Mouse (Mus musculus) liver, embryonic 12.5 days (tissue): Measurements from ENCODE around the gene Sorcs2. TPM values are rescaled to one million over a fixed set of nuclear protein-coding genes. Genes with fewer than 3 reads are reported as not detected.

Experiments
- ATAC-seq: fragments of 200-750 bp; cut with Nextera tagmentation; 2 replicates; pipeline ENCODE4 v1.8.0; 2017; ENCODE audit warnings: moderate number of reproducible peaks, mild to moderate bottlenecking, moderate library complexity
- H3K27ac ChIP-seq: fragments of 300-500 bp; sonication (generic); 2 replicates; pipeline ENCODE4 v1.5.1; 2016; ENCODE audit warnings: mild to moderate bottlenecking
- H3K27me3 ChIP-seq: fragments of 300-500 bp; sonication (generic); replicated peaks from 2 replicates; pipeline ENCODE4 v1.6.1; 2016; ENCODE audit warnings: mild to moderate bottlenecking, moderate library complexity
- H3K36me3 ChIP-seq: fragments of 300-500 bp; sonication (generic); 2 replicates; pipeline ENCODE4 v1.6.1; 2016; ENCODE audit warnings: mild to moderate bottlenecking, moderate library complexity
- H3K4me1 ChIP-seq: fragments of 300-500 bp; sonication (generic); 2 replicates; pipeline ENCODE4 v1.6.1; 2016
- H3K4me2 ChIP-seq: fragments of 300-500 bp; sonication (generic); 2 replicates; pipeline ENCODE4 v1.6.1; 2016; ENCODE audit warnings: mild to moderate bottlenecking, moderate library complexity
- H3K4me3 ChIP-seq: fragments of 300-500 bp; sonication (generic); 2 replicates; pipeline ENCODE4 v1.5.1; 2016; ENCODE audit warnings: mild to moderate bottlenecking, moderate library complexity
- H3K9ac ChIP-seq: fragments of 300-500 bp; sonication (generic); 2 replicates; pipeline ENCODE4 v1.6.1; 2016; ENCODE audit warnings: mild to moderate bottlenecking, moderate library complexity
- H3K9me3 ChIP-seq: fragments of 300-500 bp; sonication (generic); replicated peaks from 2 replicates; pipeline ENCODE4 v1.6.1; 2016; ENCODE audit warnings: mild to moderate bottlenecking, moderate library complexity
- WGBS: fragments of 180-500 bp; shearing (Covaris S2); methylation state at CpG from one replicate; pipeline ENCODE4 v1.1.7; 2016; ENCODE audit not compliant: insufficient replicate concordance; 5-methylcytosine and 5-hydroxymethylcytosine counted together
- polyA plus RNA-seq: library from polyadenylated mRNA; unstranded; fragments of >200 nt; fragmentation: Nextera tagmentation; extraction: Ambion mirVana; gene quantifications from 2 replicates; pipeline ENCODE4 v1.2.1, GENCODE M21; 2016

The Sorcs2 gene
- polyA plus RNA-seq, 1 experiment from 2014 or later, result 1.2 TPM

DNA sequence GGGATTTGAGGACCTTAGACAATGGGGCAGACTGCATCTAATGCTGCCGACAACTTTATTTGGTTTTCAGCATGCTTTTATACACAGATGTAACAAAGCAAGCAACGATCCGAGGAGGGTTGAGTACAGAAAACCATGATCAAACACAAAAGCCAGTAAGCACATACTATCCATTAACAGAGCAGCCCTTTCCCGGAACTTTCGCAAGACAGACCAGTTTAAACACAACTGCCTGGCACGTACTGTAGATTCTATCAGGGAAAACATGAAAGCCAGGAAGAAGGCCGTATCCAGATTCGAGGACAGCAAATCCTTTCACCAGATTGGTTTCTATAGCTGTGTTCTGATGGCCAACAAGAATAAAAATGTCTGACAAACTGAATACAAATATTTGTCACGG, 82.8 kb downstream of the Sorcs2 start:
- H3K4me1 ChIP-seq, result peaks cover 4% of the 10 kb centered on the region; the same call in 1 of the 2 replicates
- no peak overlapping the region for H3K27ac ChIP-seq
- H3K36me3 ChIP-seq, result no peaks in the 10 kb centered on the region
- no peak for ATAC-seq
- no peak overlapping the region for H3K9ac ChIP-seq
- no peak overlapping the region for H3K4me2 ChIP-seq
- H3K27me3 ChIP-seq, result no peaks in the 10 kb centered on the region
- 66% methylated on average over 9 of the region's 9 CpGs for WGBS
- H3K4me3 ChIP-seq, result no peak overlapping the region
- no peaks in the 10 kb centered on the region for H3K9me3 ChIP-seq

DNA sequence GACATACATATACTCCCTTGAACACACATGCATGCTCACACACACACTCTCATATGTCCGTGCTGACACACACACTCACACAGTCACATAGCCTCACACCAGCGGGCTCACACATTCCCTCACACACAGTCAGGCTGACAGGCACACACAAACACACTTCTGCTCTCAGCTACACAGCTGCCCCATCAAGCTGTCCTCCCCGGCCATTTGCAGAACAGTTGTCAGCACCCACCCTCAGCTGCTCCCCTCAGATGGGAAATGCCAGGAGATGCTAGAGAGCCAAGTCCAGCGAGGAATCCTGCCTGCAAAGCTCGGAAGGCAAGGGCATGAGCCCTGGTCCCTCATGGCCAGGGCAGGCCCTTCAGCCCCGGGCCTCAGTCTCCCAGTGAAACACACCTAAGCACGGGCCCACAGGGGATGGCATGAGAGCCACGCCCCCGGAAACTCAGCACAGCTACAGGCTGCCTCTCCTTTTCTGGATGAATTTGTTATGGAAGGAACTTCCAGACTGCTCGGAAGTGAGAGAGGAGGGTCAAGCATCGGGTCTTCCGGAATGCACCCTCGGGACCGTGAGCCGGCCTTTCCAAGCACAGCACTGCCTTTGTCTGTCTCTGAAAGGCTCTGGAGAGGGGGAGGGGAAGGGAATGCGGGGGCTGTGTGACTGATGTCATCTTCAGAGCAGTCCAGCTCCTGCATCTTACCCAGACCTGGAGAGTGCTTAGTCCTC, 84.4 kb downstream of the Sorcs2 start:
- no peak for ATAC-seq
- Histone ChIP-seq H3K27me3 (no peaks in the 10 kb centered on the region), H3K4me1 (peaks cover 4% of the 10 kb centered on the region; the same call in 1 of the 2 replicates), H3K9ac (no peak overlapping the region), H3K36me3 (no peaks in the 10 kb centered on the region), H3K27ac (no peak overlapping the region), H3K4me2 (no peak overlapping the region), H3K4me3 (no peak overlapping the region), H3K9me3 (no peaks in the 10 kb centered on the region)
- 45% methylated on average over 16 of the region's 16 CpGs for WGBS

DNA sequence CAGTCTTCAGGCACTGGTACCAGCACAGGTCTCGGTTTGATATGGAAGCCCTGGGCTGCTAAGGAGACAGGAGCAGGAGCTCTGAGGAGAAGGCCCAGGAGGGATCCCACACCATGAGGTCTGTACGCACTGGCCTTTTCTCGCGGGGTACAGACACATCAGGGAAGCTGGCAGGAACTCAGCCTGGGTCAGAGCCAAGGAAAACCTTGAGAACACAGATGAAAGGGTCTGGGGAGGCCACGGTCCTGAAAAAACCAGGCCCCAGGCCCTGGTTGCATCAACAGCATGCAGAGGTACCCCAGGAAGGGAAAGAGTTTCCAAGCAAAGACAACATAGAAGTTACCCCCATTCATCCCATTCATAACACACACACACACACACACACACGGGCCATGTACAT, 85.0 kb downstream of the Sorcs2 start:
- no peaks in the 10 kb centered on the region for H3K9me3 ChIP-seq
- WGBS, result 67% methylated on average over 6 of the region's 6 CpGs
- no peak overlapping the region for H3K4me2 ChIP-seq
- H3K36me3 ChIP-seq, result no peaks in the 10 kb centered on the region
- peaks cover 4% of the 10 kb centered on the region; the same call in 1 of the 2 replicates for H3K4me1 ChIP-seq
- ATAC-seq, result no peak
- no peak overlapping the region for H3K9ac ChIP-seq
- H3K4me3 ChIP-seq, result no peak overlapping the region
- H3K27ac ChIP-seq, result no peak overlapping the region
- no peaks in the 10 kb centered on the region for H3K27me3 ChIP-seq

DNA sequence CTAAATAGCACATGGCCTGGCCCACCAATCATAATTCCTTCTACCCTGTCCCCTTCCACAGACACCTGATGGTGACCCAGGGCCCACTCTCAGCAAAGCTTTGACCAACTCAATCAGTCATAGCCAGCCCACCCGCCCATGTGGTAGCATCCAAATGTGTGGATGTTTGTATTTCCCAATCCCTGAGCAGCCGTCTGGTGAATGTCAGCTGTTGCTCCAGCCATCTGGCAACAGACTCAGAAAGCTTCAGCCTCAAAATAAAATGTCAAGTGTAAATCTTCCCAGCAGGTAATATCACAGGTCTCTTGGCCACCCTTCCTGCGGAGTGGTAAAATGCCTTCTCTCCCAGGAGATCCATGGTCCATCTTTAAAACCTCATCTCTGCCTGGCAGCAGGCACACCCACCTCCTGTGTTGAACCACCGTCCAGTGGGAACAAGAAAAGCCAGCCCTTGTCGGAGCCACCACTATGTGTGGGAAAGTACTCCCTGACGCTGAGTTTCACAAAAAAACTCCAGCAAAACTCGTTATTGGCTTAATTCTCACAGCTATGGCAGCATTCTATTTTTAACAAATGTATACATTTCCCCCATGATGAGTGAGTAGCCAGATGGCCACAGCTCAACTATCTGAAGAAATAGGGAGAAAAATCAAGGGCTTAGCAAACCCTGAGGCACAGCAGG, 93.5 kb downstream of the Sorcs2 start:
- Histone ChIP-seq H3K4me2 (no peak overlapping the region), H3K4me3 (no peak overlapping the region), H3K36me3 (no peaks in the 10 kb centered on the region), H3K4me1 (no peaks in the 10 kb centered on the region), H3K27ac (no peak overlapping the region), H3K27me3 (no peaks in the 10 kb centered on the region), H3K9ac (no peak overlapping the region), H3K9me3 (no peaks in the 10 kb centered on the region)
- WGBS, result 46% methylated on average over 7 of the region's 7 CpGs
- ATAC-seq, result no peak

DNA sequence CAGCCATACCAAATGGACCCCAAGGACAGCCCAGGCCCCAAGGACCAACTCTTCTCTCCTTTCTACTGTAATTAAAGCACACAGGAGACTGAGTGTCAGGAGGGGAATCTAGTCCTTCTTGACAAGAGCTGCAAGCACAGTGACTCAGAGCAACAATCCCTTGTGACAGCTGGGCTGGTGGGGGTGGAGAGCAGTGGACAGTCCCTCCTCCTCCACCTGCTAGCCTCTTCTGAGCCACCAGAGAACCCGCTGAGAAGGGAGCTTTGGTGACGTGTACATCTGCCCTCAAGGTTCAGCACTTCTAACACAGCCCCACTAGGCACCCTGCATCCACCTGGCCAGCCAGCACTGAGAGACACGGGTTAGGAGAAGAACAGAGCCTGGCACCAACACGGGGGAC, 96.8 kb downstream of the Sorcs2 start:
- 50% methylated on average over 4 of the region's 4 CpGs for WGBS
- ATAC-seq, result no peak
- Histone ChIP-seq H3K4me3 (no peak overlapping the region), H3K4me2 (no peak overlapping the region), H3K36me3 (no peaks in the 10 kb centered on the region), H3K9ac (no peak overlapping the region), H3K27me3 (no peaks in the 10 kb centered on the region), H3K27ac (no peak overlapping the region), H3K9me3 (no peaks in the 10 kb centered on the region), H3K4me1 (0 out of 2 replicates have a peak, but pooled peaks cover 7% of the 10 kb centered on the region)

DNA sequence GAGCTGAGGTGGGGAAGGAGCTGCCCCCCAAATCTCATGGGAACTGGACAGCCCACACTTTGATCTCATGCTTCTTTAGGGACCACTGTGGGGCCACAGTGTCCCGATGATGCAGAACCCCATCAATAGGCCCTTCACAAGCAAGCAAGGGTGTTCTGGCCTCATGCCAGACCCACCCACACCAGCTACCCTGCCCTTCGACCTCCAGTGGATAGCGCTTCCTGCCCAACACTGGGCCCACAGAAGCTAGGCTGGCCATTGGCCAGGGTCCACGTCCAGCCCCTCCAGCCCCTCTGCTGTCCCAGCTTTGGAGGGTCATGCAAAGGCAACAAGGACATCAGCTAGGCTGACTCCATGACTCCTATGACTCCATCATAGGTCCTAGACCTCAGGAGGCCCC, 99.9 kb downstream of the Sorcs2 start:
- Histone ChIP-seq H3K9me3 (no peaks in the 10 kb centered on the region), H3K4me2 (no peak overlapping the region), H3K27me3 (0 out of 2 replicates have a peak, but pooled peaks cover 3% of the 10 kb centered on the region), H3K36me3 (no peaks in the 10 kb centered on the region), H3K27ac (no peak overlapping the region), H3K4me1 (0 out of 2 replicates have a peak, but pooled peaks cover 7% of the 10 kb centered on the region), H3K4me3 (no peak overlapping the region), H3K9ac (no peak overlapping the region)
- peak; percentile 65 for ATAC-seq
- WGBS, result 57% methylated on average over 4 of the region's 4 CpGs

DNA sequence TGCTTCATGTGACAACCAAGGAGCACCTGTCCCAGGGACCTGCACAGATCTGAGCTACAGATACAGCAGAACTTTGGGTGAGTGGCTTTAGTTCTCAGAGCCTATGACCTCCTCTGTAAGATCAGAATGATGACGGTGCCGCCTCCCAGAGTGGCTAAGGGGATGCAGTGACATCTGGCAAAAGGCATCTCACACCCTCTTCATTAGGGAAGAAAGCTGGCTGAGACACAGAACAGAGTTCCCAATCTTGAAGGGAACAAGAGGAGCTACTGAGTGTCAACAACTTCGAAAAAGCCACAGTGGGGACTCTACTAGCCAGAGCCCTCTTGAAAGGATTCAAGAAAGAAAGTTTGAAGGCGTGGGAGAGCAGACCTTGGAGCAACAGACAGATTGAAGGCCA, 100.7 kb downstream of the Sorcs2 start:
- WGBS, result 41% methylated on average over 4 of the region's 4 CpGs
- H3K27me3 ChIP-seq, result 0 out of 2 replicates have a peak, but pooled peaks cover 3% of the 10 kb centered on the region
- no peaks in the 10 kb centered on the region for H3K9me3 ChIP-seq
- no peak overlapping the region for H3K4me3 ChIP-seq
- H3K27ac ChIP-seq, result no peak overlapping the region
- no peak overlapping the region for H3K4me2 ChIP-seq
- H3K4me1 ChIP-seq, result 0 out of 2 replicates have a peak, but pooled peaks cover 7% of the 10 kb centered on the region
- no peaks in the 10 kb centered on the region for H3K36me3 ChIP-seq
- ATAC-seq, result no peak
- no peak overlapping the region for H3K9ac ChIP-seq

DNA sequence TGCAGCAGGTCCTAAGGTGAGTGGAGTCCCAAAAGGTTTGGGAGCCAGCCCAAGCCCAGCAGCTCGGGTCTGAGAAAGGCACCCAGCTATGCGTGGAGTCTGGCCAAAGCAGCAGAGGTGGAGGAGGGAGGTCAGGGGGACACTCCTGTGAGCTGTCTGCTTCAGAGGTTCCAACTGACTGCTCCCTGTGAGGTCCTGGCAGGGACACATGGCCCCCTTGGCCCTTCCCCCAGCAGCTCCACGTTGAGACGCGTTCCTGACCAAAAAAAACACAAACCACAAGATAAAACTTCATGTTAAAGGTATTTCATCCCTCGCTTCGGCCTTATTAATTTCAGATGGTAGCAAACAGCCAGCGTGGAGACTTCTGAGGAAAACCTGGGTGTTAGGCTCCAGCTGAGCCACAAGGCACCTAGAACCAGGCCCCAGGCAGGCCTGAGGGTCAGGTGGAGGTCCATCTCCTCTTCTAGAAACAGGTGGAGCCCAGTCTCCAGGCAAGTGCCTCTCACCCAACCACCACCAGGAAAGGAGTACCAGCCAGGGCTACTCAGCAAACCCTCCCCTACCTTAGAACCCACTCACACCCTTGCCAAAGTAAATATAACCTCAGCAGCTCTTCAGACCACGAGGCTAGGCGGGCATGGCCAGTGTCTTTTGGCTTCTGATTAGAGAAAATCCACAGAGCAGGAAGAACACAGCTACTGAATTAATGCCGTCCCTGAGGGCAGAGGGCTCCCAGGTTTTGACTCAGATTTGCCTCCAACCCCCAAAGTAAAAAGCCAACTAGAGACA, 104.6 kb downstream of the Sorcs2 start:
- 0 out of 2 replicates have a peak, but pooled peaks cover 3% of the 10 kb centered on the region for H3K27me3 ChIP-seq
- H3K9ac ChIP-seq, result no peak overlapping the region
- no peak overlapping the region for H3K4me3 ChIP-seq
- H3K27ac ChIP-seq, result no peak overlapping the region
- no peaks in the 10 kb centered on the region for H3K9me3 ChIP-seq
- no peak overlapping the region for H3K4me2 ChIP-seq
- WGBS, result 51% methylated on average over 11 of the region's 11 CpGs
- ATAC-seq, result no peak
- H3K4me1 ChIP-seq, result 0 out of 2 replicates have a peak, but pooled peaks cover 5% of the 10 kb centered on the region
- no peaks in the 10 kb centered on the region for H3K36me3 ChIP-seq

DNA sequence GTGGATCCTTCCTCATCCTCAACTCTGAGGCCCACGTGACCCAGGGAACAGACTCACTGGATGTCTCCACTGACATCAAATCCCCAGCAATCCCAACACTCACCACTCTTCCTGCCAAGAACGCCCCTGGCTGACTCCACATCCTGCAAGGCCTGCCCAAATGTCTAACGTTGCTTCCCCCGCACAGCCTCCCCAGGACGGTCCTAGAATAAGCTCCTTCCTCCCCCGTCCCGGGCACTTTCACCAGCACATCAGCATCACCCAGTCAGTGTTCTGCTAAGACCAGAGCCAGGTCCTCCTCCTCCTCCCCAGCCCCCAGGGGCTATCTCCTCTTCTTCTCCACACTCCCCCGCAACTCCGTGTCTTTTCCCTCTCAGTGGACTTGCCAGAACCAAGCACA, 105.6 kb downstream of the Sorcs2 start:
- no peak for ATAC-seq
- Histone ChIP-seq H3K9me3 (no peaks in the 10 kb centered on the region), H3K9ac (no peak overlapping the region), H3K27me3 (0 out of 2 replicates have a peak, but pooled peaks cover 3% of the 10 kb centered on the region), H3K4me3 (no peak overlapping the region), H3K4me1 (no peaks in the 10 kb centered on the region), H3K36me3 (no peaks in the 10 kb centered on the region), H3K4me2 (no peak overlapping the region), H3K27ac (no peak overlapping the region)
- WGBS, result 63% methylated on average over 9 of the region's 9 CpGs

DNA sequence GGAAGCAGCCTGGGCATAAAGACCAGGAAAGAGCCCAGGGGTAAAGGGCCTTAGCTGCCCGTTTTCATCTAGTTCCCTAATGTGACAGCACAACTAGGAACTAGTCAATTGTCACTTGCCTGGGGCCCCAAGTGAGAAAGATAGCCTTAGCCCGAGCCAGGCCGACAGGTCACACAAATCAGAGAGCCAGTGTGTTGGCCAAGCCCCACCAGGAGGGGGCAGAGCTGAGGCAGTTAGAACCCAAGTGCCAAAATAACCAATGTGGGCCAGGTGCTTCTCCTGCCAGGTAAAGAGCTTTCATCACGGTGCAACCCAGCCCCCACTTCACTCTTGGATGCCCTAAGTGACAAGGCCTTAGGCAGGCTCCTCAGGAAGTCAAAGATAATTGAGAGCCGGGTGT, 106.7 kb downstream of the Sorcs2 start:
- no peak overlapping the region for H3K4me2 ChIP-seq
- H3K27me3 ChIP-seq, result 0 out of 2 replicates have a peak, but pooled peaks cover 3% of the 10 kb centered on the region
- no peaks in the 10 kb centered on the region for H3K4me1 ChIP-seq
- no peak overlapping the region for H3K27ac ChIP-seq
- H3K9ac ChIP-seq, result no peak overlapping the region
- H3K36me3 ChIP-seq, result no peaks in the 10 kb centered on the region
- WGBS, result 28% methylated on average over 5 of the region's 5 CpGs
- H3K9me3 ChIP-seq, result no peaks in the 10 kb centered on the region
- ATAC-seq, result no peak
- H3K4me3 ChIP-seq, result no peak overlapping the region

DNA sequence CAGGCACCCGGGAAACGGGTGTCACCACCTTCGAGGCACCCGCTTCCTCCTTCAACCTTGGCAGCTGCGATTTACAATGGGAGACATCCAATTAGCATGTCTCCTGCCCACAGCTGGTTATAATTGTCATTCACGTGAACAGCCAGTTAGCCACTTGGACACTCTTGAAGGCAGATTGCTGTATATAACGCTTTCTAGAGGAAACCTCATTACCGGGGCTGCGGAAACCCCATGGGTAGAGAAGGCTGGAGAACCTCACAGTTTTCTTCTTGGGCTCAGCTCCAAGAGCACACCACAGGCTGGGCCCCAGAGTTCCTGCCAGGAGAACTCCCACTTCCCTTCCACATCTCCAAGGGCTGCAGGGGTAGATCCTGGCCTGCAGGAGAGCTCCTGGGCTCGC, 112.5 kb downstream of the Sorcs2 start:
- Histone ChIP-seq H3K4me1 (no peaks in the 10 kb centered on the region), H3K9ac (no peak overlapping the region), H3K27ac (no peak overlapping the region), H3K27me3 (no peaks in the 10 kb centered on the region), H3K9me3 (no peaks in the 10 kb centered on the region), H3K4me3 (no peak overlapping the region), H3K36me3 (no peaks in the 10 kb centered on the region), H3K4me2 (no peak overlapping the region)
- no peak for ATAC-seq
- WGBS, result 56% methylated on average over 10 of the region's 10 CpGs

DNA sequence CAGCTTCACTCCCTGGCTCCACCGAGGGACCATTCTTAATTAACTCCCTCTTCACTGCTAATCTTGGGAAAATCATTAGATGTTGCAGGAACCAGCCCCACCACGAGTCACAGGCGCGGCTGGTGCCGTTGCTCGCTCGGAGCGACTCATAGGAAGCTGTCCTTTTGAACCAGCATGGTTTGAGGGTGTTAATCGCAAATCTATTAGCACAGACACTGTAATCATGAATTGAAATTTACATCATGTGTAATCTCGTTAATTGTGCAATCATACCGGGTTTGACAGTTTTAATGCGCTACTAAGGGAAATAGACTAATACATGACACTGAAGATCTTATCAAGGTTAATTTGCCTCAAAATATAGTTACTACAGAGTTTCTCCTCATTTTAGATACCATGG, 118.0 kb downstream of the Sorcs2 start:
- WGBS, result 71% methylated on average over 12 of the region's 12 CpGs
- Histone ChIP-seq H3K27ac (no peak overlapping the region), H3K9ac (no peak overlapping the region), H3K9me3 (no peaks in the 10 kb centered on the region), H3K27me3 (no peaks in the 10 kb centered on the region), H3K36me3 (no peaks in the 10 kb centered on the region), H3K4me1 (no peaks in the 10 kb centered on the region), H3K4me2 (no peak overlapping the region), H3K4me3 (no peak overlapping the region)
- ATAC-seq, result no peak
